Mouse (Mus musculus): ENCODE measurements around the gene Srrm2. TPM values are rescaled to one million over a fixed set of nuclear protein-coding genes. Genes with fewer than 3 reads are reported as not detected.

The Srrm2 gene
- polyA plus RNA-seq, 1 experiment from 2014 or later: 228 TPM

- DNase-seq (no peak), ATAC-seq (ENCODE audit: low read depth) (no peak)
- 75% methylated on average over 15 of the region's 15 CpGs for WGBS (ENCODE audit: insufficient replicate concordance)
- H3K27me3 ChIP-seq: no peaks in the 10 kb centered on the region
- H3K4me2 ChIP-seq: no peak within 1 kb of the TSS
- no peaks in the 10 kb centered on the region for H3K4me1 ChIP-seq (replicated peaks)
- no peak within 1 kb of the TSS for H3K9ac ChIP-seq
- no peak within 1 kb of the TSS for H3K27ac ChIP-seq
- H3K36me3 ChIP-seq: no peaks in the 10 kb centered on the region
- no peak within 1 kb of the TSS for H3K4me3 ChIP-seq (replicated peaks)
- H3K9me3 ChIP-seq (replicated peaks): no peaks in the 10 kb centered on the region
These were observed 77.4 kb downstream of the Srrm2 start, which contains the start of gene Prss21 for GRCm38 (mm10) chr17:23867756-23868155. TSS of gene Prss21 (plus strand) at chr17:23868056.

GRCm38 (mm10) chr17:23868513-23868912 is 78.2 kb downstream of the Srrm2 start:
- Histone ChIP-seq H3K27me3 (no peaks in the 10 kb centered on the region), H3K27ac (no peak overlapping the region), H3K4me2 (no peak overlapping the region), H3K9me3 (replicated peaks) (no peaks in the 10 kb centered on the region), H3K36me3 (no peaks in the 10 kb centered on the region), H3K9ac (no peak overlapping the region), H3K4me1 (replicated peaks) (no peaks in the 10 kb centered on the region), H3K4me3 (replicated peaks) (no peak overlapping the region)
- 74% methylated on average over 11 of the region's 11 CpGs for WGBS (ENCODE audit: insufficient replicate concordance)
- ATAC-seq (ENCODE audit: low read depth) (no peak), DNase-seq (no peak)

Small RNA genes within 50 kb of the gene (microRNA-seq; reads per million reads assigned to microRNA genes)
- gene Mir5125: not detected

Other genes with a start within 250 kb of the Srrm2 start
- gene Zfp213, start 226.3 kb upstream of the Srrm2 start, polyA plus RNA-seq (2015; fragmentation: Nextera tagmentation; extraction: Ambion mirVana): 5.5 and 6.5 TPM in 2 replicates
- gene Zfp13, start 191.0 kb upstream of the Srrm2 start, polyA plus RNA-seq (2015; fragmentation: Nextera tagmentation; extraction: Ambion mirVana): 1.2 and 1.6 TPM in 2 replicates
- gene Zscan10, start 189.7 kb upstream of the Srrm2 start, polyA plus RNA-seq (2015; fragmentation: Nextera tagmentation; extraction: Ambion mirVana): not detected in 2 replicates
- gene Mmp25, start 145.3 kb upstream of the Srrm2 start, polyA plus RNA-seq (2015; fragmentation: Nextera tagmentation; extraction: Ambion mirVana): 0.14 and 0.15 TPM in 2 replicates
- gene Bicdl2, start 130.0 kb upstream of the Srrm2 start, polyA plus RNA-seq (2015; fragmentation: Nextera tagmentation; extraction: Ambion mirVana): 0.10 and 0.14 TPM in 2 replicates
- gene Hcfc1r1, start 116.9 kb upstream of the Srrm2 start, polyA plus RNA-seq (2015; fragmentation: Nextera tagmentation; extraction: Ambion mirVana): 21.6 and 21.9 TPM in 2 replicates
- 27.6 and 27.8 TPM in 2 replicates for gene Thoc6, start 116.7 kb upstream of the Srrm2 start, polyA plus RNA-seq (2015; fragmentation: Nextera tagmentation; extraction: Ambion mirVana)
- 6.2 and 6.7 TPM in 2 replicates for gene Tnfrsf12a, start 113.1 kb upstream of the Srrm2 start, polyA plus RNA-seq (2015; fragmentation: Nextera tagmentation; extraction: Ambion mirVana)
- 0.68 and 1.3 TPM in 2 replicates for gene Cldn6, start 111.3 kb upstream of the Srrm2 start, polyA plus RNA-seq (2015; fragmentation: Nextera tagmentation; extraction: Ambion mirVana)
- not detected in 2 replicates for gene Cldn9, start 106.5 kb upstream of the Srrm2 start, polyA plus RNA-seq (2015; fragmentation: Nextera tagmentation; extraction: Ambion mirVana)
- 0.05 TPM in 1 of 2 replicates, not detected in the other for gene 1520401A03Rik, start 67.7 kb upstream of the Srrm2 start, polyA plus RNA-seq (2015; fragmentation: Nextera tagmentation; extraction: Ambion mirVana)
- gene Pkmyt1, start 64.2 kb upstream of the Srrm2 start, polyA plus RNA-seq (2015; fragmentation: Nextera tagmentation; extraction: Ambion mirVana): 26.6 and 27.8 TPM in 2 replicates
- gene Paqr4, start 49.7 kb upstream of the Srrm2 start, polyA plus RNA-seq (2015; fragmentation: Nextera tagmentation; extraction: Ambion mirVana): 7.8 and 7.9 TPM in 2 replicates
- gene Kremen2, start 44.7 kb upstream of the Srrm2 start, polyA plus RNA-seq (2015; fragmentation: Nextera tagmentation; extraction: Ambion mirVana): 0.10 and 0.17 TPM in 2 replicates
- gene Flywch1, start 18.9 kb upstream of the Srrm2 start, polyA plus RNA-seq (2015; fragmentation: Nextera tagmentation; extraction: Ambion mirVana): 12.6 and 13.0 TPM in 2 replicates
- gene Flywch2, start 4.5 kb upstream of the Srrm2 start, polyA plus RNA-seq (2015; fragmentation: Nextera tagmentation; extraction: Ambion mirVana): 1.3 and 1.4 TPM in 2 replicates
- gene Elob, start 38.6 kb downstream of the Srrm2 start, polyA plus RNA-seq (2015; fragmentation: Nextera tagmentation; extraction: Ambion mirVana): 535 and 572 TPM in 2 replicates
- gene Prss33, start 45.5 kb downstream of the Srrm2 start, polyA plus RNA-seq (2015; fragmentation: Nextera tagmentation; extraction: Ambion mirVana): not detected in 2 replicates
- not detected in 2 replicates for gene Prss32, start 53.3 kb downstream of the Srrm2 start, polyA plus RNA-seq (2015; fragmentation: Nextera tagmentation; extraction: Ambion mirVana)
- 0.09 and 0.22 TPM in 2 replicates for gene Prss41, start 53.6 kb downstream of the Srrm2 start, polyA plus RNA-seq (2015; fragmentation: Nextera tagmentation; extraction: Ambion mirVana)
- gene Prss21, start 77.5 kb downstream of the Srrm2 start, polyA plus RNA-seq (2015; fragmentation: Nextera tagmentation; extraction: Ambion mirVana): not detected in 2 replicates
- gene Dcpp1, start 90.3 kb downstream of the Srrm2 start, polyA plus RNA-seq (2015; fragmentation: Nextera tagmentation; extraction: Ambion mirVana): not detected in 2 replicates
- not detected in 2 replicates for gene Dcpp2, start 90.3 kb downstream of the Srrm2 start, polyA plus RNA-seq (2015; fragmentation: Nextera tagmentation; extraction: Ambion mirVana)
- not detected in 2 replicates for gene Dcpp3, start 126.9 kb downstream of the Srrm2 start, polyA plus RNA-seq (2015; fragmentation: Nextera tagmentation; extraction: Ambion mirVana)
- gene Sbp, start 151.1 kb downstream of the Srrm2 start, polyA plus RNA-seq (2015; fragmentation: Nextera tagmentation; extraction: Ambion mirVana): not detected in 2 replicates
- not detected in 2 replicates for gene Sbpl, start 164.7 kb downstream of the Srrm2 start, polyA plus RNA-seq (2015; fragmentation: Nextera tagmentation; extraction: Ambion mirVana)
- not detected in 2 replicates for gene Prss30, start 190.0 kb downstream of the Srrm2 start, polyA plus RNA-seq (2015; fragmentation: Nextera tagmentation; extraction: Ambion mirVana)
- not detected in 2 replicates for gene Prss22, start 207.6 kb downstream of the Srrm2 start, polyA plus RNA-seq (2015; fragmentation: Nextera tagmentation; extraction: Ambion mirVana)
- gene Prss27, start 247.6 kb downstream of the Srrm2 start, polyA plus RNA-seq (2015; fragmentation: Nextera tagmentation; extraction: Ambion mirVana): not detected in 2 replicates

All from liver, embryonic 13.5 days (tissue).